8 mouse cellular contexts compared by ENCODE assay signal in the genomic region with DNA sequence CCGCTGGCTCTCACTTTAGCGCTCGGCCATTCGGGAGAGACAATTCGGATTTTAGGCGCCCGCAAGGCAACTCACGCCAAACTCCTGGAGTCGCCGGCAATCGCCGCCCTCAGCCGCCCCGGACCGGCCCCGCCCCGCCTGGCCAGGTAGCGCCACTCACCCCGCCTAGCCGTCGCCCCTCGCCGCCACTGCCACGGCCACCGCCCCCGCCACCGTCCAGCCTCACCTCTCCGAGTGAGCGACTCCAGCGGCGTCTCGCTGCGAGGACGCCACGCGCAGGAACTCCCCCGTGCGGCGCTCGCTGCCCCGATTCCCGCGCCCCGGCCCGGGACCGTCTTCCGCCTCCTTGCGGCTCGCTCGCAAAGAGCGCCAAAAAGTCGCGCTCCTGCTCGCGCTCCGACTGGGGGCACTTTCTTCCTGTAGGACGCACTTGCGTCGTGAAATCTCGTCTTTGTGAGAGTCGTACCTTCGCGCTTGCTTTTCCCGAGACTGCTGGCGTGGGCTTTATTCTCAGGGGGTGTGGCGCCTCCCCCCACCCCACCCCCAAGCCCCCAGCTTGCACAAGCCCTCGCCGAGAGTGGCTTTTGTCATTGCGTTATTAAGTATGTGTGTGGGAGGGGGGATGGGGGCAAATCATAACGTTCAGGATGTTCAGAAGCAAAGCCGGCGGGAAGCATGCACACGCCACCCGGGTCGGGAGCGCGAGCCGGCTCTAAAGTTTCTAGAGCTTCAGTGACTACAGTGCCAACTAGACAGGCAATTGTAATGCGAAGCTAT. TPM values are rescaled to one million over a fixed set of nuclear protein-coding genes. Genes with fewer than 3 reads are reported as not detected.
DNase-seq lines count a peak whose midpoint lies in the region; ATAC-seq and TF ChIP-seq lines count a peak whose summit lies in the region.

No protein-coding gene starts in this region.

- H3K27me3 ChIP-seq in embryonic facial prominence, embryonic 12.5 days = no peaks in the 10 kb centered on the region
- no peaks in the 10 kb centered on the region for H3K27me3 ChIP-seq in limb, embryonic 14.5 days (ENCODE audit: control insufficient read depth, insufficient read depth, low read length)
- peaks cover 18% of the 10 kb centered on the region; the same call in 1 of the 2 replicates for H3K27me3 ChIP-seq in midbrain, embryonic 15.5 days (replicated peaks)
- H3K27me3 ChIP-seq in stomach, postnatal 0 days (ENCODE audit: control insufficient read depth, insufficient read depth, low read length) = no peaks in the 10 kb centered on the region

- TF ChIP-seq EP300 in stomach, postnatal 0 days (optimal IDR thresholded peaks at IDR 0.05) = no peak

- peak overlapping the region; percentile 60 for H3K9ac ChIP-seq in embryonic facial prominence, embryonic 12.5 days
- H3K9ac ChIP-seq in limb, embryonic 14.5 days (ENCODE audit: low read depth, low read length, severe bottlenecking) = peak overlapping the region; percentile 69
- peak overlapping the region; percentile 27; the same call in 1 of the 2 replicates for H3K9ac ChIP-seq in midbrain, embryonic 15.5 days
- H3K9ac ChIP-seq in stomach, postnatal 0 days (ENCODE audit: low read length) = peak overlapping the region; percentile 53

- peak; percentile 72 for TF ChIP-seq CTCF in stomach, postnatal 0 days (IDR thresholded peaks at IDR 0.05; ENCODE audit: low read depth)

- H3K4me2 ChIP-seq in embryonic facial prominence, embryonic 12.5 days (replicated peaks) = peak overlapping the region; percentile 52
- H3K4me2 ChIP-seq in limb, embryonic 14.5 days (replicated peaks; ENCODE audit: low read depth, low read length, severe bottlenecking) = peak overlapping the region; percentile 50
- H3K4me2 ChIP-seq in midbrain, embryonic 15.5 days = peak overlapping the region; percentile 94
- peak overlapping the region; percentile 69 for H3K4me2 ChIP-seq in stomach, postnatal 0 days (replicated peaks; ENCODE audit: low read depth)

- H3K27ac ChIP-seq in embryonic facial prominence, embryonic 12.5 days = peak overlapping the region; percentile 74
- peak overlapping the region; percentile 85 for H3K27ac ChIP-seq in limb, embryonic 14.5 days (replicated peaks; ENCODE audit: low read depth, low read length)
- no peak overlapping the region for H3K27ac ChIP-seq in midbrain, embryonic 15.5 days
- H3K27ac ChIP-seq in stomach, postnatal 0 days (replicated peaks) = peak overlapping the region; percentile 69

- no peaks in the 10 kb centered on the region for H3K4me1 ChIP-seq in embryonic facial prominence, embryonic 12.5 days
- no peaks in the 10 kb centered on the region for H3K4me1 ChIP-seq in limb, embryonic 14.5 days (ENCODE audit: control insufficient read depth, insufficient read depth, low read length)
- H3K4me1 ChIP-seq in midbrain, embryonic 15.5 days = 0 out of 2 replicates have a peak, but pooled peaks cover 2% of the 10 kb centered on the region
- H3K4me1 ChIP-seq in stomach, postnatal 0 days (replicated peaks; ENCODE audit: control insufficient read depth, insufficient read depth) = no peaks in the 10 kb centered on the region

- DNase-seq in adrenal gland, adult (ENCODE audit: inconsistent age in 2 of 2, low spot score in 1 of 2) = peak; percentile 26 to 70
- DNase-seq in limb, embryonic 14.5 days (ENCODE audit: low spot score) = peak; percentile 43
- DNase-seq in stomach, postnatal 0 days (ENCODE audit: low spot score) = peak; percentile 69
- DNase-seq in frontal cortex, postnatal 25 days (ENCODE audit: low spot score in 2 of 2) = no peak

- WGBS in embryonic facial prominence, embryonic 12.5 days = 24% methylated on average over 74 of the region's 79 CpGs
- 27% methylated on average over 62 of the region's 79 CpGs for WGBS in limb, embryonic 14.5 days
- 24% methylated on average over 66 of the region's 79 CpGs for WGBS in midbrain, embryonic 15.5 days
- WGBS in stomach, postnatal 0 days = 21% methylated on average over 50 of the region's 79 CpGs

- H3K4me3 ChIP-seq in embryonic facial prominence, embryonic 12.5 days = peak overlapping the region; percentile 50
- peak overlapping the region; percentile 55 for H3K4me3 ChIP-seq in limb, embryonic 14.5 days (replicated peaks; ENCODE audit: low read length)
- peak overlapping the region; percentile 54 for H3K4me3 ChIP-seq in midbrain, embryonic 15.5 days
- peak overlapping the region; percentile 52 for H3K4me3 ChIP-seq in stomach, postnatal 0 days (ENCODE audit: low read depth, low read length)

- no peaks in the 10 kb centered on the region for H3K36me3 ChIP-seq in embryonic facial prominence, embryonic 12.5 days
- H3K36me3 ChIP-seq in limb, embryonic 14.5 days (ENCODE audit: control insufficient read depth, insufficient read depth, low read length) = no peaks in the 10 kb centered on the region
- no peaks in the 10 kb centered on the region for H3K36me3 ChIP-seq in midbrain, embryonic 15.5 days (replicated peaks)
- H3K36me3 ChIP-seq in stomach, postnatal 0 days (ENCODE audit: control insufficient read depth, insufficient read depth, low read length) = no peaks in the 10 kb centered on the region

- TF ChIP-seq POLR2A in limb, embryonic 14.5 days (IDR thresholded peaks at IDR 0.05; ENCODE audit: borderline replicate concordance, extremely low read depth, insufficient read depth, insufficient read length) = 0 out of 2 replicates have a peak, but pooled peaks have one; percentile 32

- H3K9me3 ChIP-seq in embryonic facial prominence, embryonic 12.5 days = no peaks in the 10 kb centered on the region
- H3K9me3 ChIP-seq in limb, embryonic 14.5 days (ENCODE audit: control insufficient read depth, low read length) = no peaks in the 10 kb centered on the region
- no peaks in the 10 kb centered on the region for H3K9me3 ChIP-seq in midbrain, embryonic 15.5 days
- H3K9me3 ChIP-seq in stomach, postnatal 0 days (ENCODE audit: control insufficient read depth, low read length) = no peaks in the 10 kb centered on the region

- ATAC-seq in CD4-positive, CD25-positive, alpha-beta regulatory T cell, adult 4 months = peak; percentile 50
- ATAC-seq in embryonic facial prominence, embryonic 12.5 days (ENCODE audit: insufficient number of reproducible peaks, insufficient read depth, low FRiP score, low TSS enrichment) = peak; percentile 56
- peak; percentile 40 to 52; a peak in 3 of 4 replicates for ATAC-seq in hematopoietic stem cell, adult 5-6 weeks (replicated peaks in 1 of 2; ENCODE audit: insufficient read depth in 1 of 2, low FRiP score in 2 of 2, low TSS enrichment in 1 of 2, low read depth in 1 of 2, poor library complexity in 2 of 2, severe bottlenecking in 2 of 2)
- peak; percentile 60 for ATAC-seq in limb, embryonic 14.5 days (ENCODE audit: low FRiP score, low read depth)
- peak; percentile 83 for ATAC-seq in midbrain, embryonic 15.5 days (replicated peaks)
- ATAC-seq in stomach, postnatal 0 days (ENCODE audit: low FRiP score, low TSS enrichment) = peak; percentile 80

RNA-seq across cellular contexts. Expression of gene Mbnl3, which starts 0.6 kb away (rescaled TPM):
- 10 to 100 TPM; 34.5 to 43.4 TPM for polyA plus RNA-seq in CD4-positive, CD25-positive, alpha-beta regulatory T cell, adult 4 months (2017; shearing (Covaris generic))
- polyA plus RNA-seq in embryonic facial prominence, embryonic 12.5 days (2016; fragmentation: Nextera tagmentation; extraction: Ambion mirVana) = 11.7 and 12.1 TPM in 2 replicates
- 43.8 and 45.4 TPM in 2 replicates for total RNA-seq in hematopoietic stem cell, adult 5-6 weeks (2017)
- 10.7 and 12.9 TPM in 2 replicates for polyA plus RNA-seq in limb, embryonic 14.5 days (2012; rRNA removed)
- polyA plus RNA-seq in limb, embryonic 14.5 days (2014; fragmentation: Nextera tagmentation; extraction: Ambion mirVana) = 15.7 and 19.1 TPM in 2 replicates
- polyA plus RNA-seq in midbrain, embryonic 15.5 days (2015; fragmentation: Nextera tagmentation; extraction: Ambion mirVana) = 0.65 and 1.1 TPM in 2 replicates
- polyA plus RNA-seq in stomach, postnatal 0 days (2015; fragmentation: Nextera tagmentation; extraction: Ambion mirVana) = 5.3 and 6.2 TPM in 2 replicates

Comparison
In these comparisons a context has a peak if more than half of its experiments do, and no peak if none do; other contexts are left out.
1. DNase-seq: peak in adrenal gland, adult (2 of 2), limb, embryonic 14.5 days (single experiment) and stomach, postnatal 0 days (single experiment); none in frontal cortex, postnatal 25 days (0 of 2).
2. Peak in every context shown above with its lines, with median percentiles within 50 percentile points of each other: ATAC-seq, H3K4me2 ChIP-seq, H3K4me3 ChIP-seq and H3K9ac ChIP-seq.